Mouse (Mus musculus): ENCODE results near the gene Rpl5. TPM values are rescaled to one million over a fixed set of nuclear protein-coding genes. Genes with fewer than 3 reads are reported as not detected.

The Rpl5 gene
- polyA plus RNA-seq, 1 experiment from 2014 or later: 27.9 TPM

DNA sequence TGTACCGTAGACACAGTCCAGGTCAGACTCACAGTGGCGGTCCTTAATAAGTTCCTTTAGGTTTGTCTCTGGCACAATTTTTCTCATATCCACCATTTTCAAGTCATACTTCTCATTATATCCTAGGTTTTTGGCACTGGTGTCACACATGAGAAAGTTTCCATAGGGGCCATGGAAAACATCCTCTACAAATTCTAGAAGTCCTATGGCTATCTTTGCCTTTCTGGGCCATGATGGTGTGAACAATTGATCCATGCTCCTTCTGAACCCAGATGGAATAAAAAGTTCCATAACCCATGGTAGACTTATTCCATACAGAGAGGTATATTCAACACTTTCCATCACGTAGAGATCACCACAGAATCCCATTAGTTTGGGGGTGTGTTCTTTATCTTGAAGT is 9.4 kb downstream of the Rpl5 start:
- TF ChIP-seq EP300 (IDR thresholded peaks at IDR 0.05) (no peak), CTCF (IDR thresholded peaks at IDR 0.05) (no peak)
- DNase-seq (ENCODE audit: low spot score): no peak
- Histone ChIP-seq H3K4me3 (ENCODE audit: low read depth, low read length) (no peak overlapping the region), H3K9me3 (ENCODE audit: low read length) (no peaks in the 10 kb centered on the region), H3K4me1 (ENCODE audit: insufficient read depth, low read depth, low read length) (no peaks in the 10 kb centered on the region), H3K27ac (ENCODE audit: low read length) (no peak overlapping the region), H3K27me3 (replicated peaks; ENCODE audit: insufficient read depth, low read length) (no peaks in the 10 kb centered on the region), H3K36me3 (ENCODE audit: insufficient read depth, low read length) (peaks cover 34% of the 10 kb centered on the region), H3K9ac (replicated peaks; ENCODE audit: low read depth) (no peak overlapping the region), H3K4me2 (replicated peaks; ENCODE audit: low read depth, low read length) (no peak overlapping the region)
- ATAC-seq: no peak
- 63% methylated on average over 3 of the region's 3 CpGs for WGBS

DNA sequence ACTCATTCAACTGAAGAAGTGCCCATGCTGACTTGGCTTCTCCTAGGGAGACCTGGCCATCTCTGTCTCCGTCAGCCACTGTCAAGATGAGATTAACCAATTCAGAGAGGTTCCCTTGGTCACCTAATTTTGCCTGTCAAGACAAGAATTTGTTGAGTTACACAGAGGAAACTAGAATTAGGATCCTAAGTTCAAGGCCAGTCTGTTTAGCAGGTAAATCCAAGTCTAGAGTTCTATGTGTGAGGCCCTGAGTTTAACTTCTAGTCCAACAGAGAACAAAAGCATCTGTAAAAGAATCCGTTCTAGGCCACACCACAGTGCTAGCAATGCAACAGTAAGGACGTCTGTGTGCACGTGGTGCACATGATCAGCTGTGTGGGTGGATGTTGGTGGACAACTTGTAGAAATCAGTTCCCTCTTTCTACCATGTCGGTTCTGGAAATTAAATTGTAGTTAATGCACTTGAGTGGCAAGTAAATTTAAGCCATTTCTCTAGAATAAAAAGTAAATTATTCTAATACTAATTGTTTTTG is 9.8 kb downstream of the Rpl5 start:
- H3K27ac ChIP-seq (ENCODE audit: low read length): no peak overlapping the region
- no peaks in the 10 kb centered on the region for H3K27me3 ChIP-seq (replicated peaks; ENCODE audit: insufficient read depth, low read length)
- no peak overlapping the region for H3K4me2 ChIP-seq (replicated peaks; ENCODE audit: low read depth, low read length)
- peaks cover 29% of the 10 kb centered on the region for H3K36me3 ChIP-seq (ENCODE audit: insufficient read depth, low read length)
- WGBS: 57% methylated on average over 5 of the region's 5 CpGs
- no peaks in the 10 kb centered on the region for H3K9me3 ChIP-seq (ENCODE audit: low read length)
- no peak overlapping the region for H3K4me3 ChIP-seq (ENCODE audit: low read depth, low read length)
- H3K4me1 ChIP-seq (ENCODE audit: insufficient read depth, low read depth, low read length): no peaks in the 10 kb centered on the region
- H3K9ac ChIP-seq (replicated peaks; ENCODE audit: low read depth): no peak overlapping the region
- no peak for TF ChIP-seq EP300 (IDR thresholded peaks at IDR 0.05)
- TF ChIP-seq CTCF (IDR thresholded peaks at IDR 0.05): no peak
- ATAC-seq (no peak), DNase-seq (ENCODE audit: low spot score) (no peak)

DNA sequence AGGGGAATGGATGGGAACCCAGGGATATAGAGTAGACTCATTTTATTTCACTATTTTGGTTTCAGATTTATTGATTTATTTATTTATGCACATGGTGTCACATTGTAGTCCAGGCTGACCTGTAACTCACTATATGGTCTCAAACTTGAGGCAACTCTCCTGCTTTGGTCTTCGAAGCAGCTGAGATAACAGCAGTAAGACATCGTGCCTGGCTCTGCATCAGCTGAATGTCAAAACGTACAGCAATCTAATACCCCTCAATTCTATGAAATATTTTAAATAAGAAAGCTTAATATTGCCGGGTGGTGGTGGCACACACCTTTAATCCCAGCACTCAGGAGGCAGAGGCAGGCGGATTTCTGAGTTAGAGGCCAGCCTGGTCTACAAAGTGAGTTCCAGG is 10.7 kb downstream of the Rpl5 start:
- H3K36me3 ChIP-seq (ENCODE audit: insufficient read depth, low read length): peaks cover 23% of the 10 kb centered on the region
- no peak for DNase-seq (ENCODE audit: low spot score)
- no peak overlapping the region for H3K27ac ChIP-seq (ENCODE audit: low read length)
- H3K27me3 ChIP-seq (replicated peaks; ENCODE audit: insufficient read depth, low read length): no peaks in the 10 kb centered on the region
- H3K4me1 ChIP-seq (ENCODE audit: insufficient read depth, low read depth, low read length): no peaks in the 10 kb centered on the region
- ATAC-seq: no peak
- no peak for TF ChIP-seq EP300 (IDR thresholded peaks at IDR 0.05)
- no peak for TF ChIP-seq CTCF (IDR thresholded peaks at IDR 0.05)
- H3K4me2 ChIP-seq (replicated peaks; ENCODE audit: low read depth, low read length): no peak overlapping the region
- 88% methylated on average over 5 of the region's 5 CpGs for WGBS
- no peaks in the 10 kb centered on the region for H3K9me3 ChIP-seq (ENCODE audit: low read length)
- H3K4me3 ChIP-seq (ENCODE audit: low read depth, low read length): no peak overlapping the region
- H3K9ac ChIP-seq (replicated peaks; ENCODE audit: low read depth): no peak overlapping the region

DNA sequence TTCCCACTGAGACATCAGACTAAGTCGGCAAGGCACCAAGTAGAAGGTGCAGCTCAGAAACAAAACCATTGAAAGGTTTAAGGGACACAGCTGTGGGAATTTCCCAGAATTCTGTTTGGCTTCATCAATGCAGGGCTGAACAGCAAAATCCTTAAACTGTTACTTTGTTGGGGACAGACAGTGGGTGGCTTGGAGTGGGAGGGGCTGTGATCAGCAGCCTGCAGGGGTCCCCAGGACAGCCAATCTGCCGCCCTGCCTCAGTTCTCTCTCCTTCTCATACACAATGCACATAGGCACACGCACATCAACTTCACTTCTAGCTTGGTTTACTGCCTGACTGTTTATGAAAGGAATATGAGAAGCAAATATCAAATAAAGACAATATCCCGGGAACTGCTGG is 15.0 kb downstream of the Rpl5 start:
- Histone ChIP-seq H3K36me3 (ENCODE audit: insufficient read depth, low read length) (no peaks in the 10 kb centered on the region), H3K4me1 (ENCODE audit: insufficient read depth, low read depth, low read length) (no peaks in the 10 kb centered on the region), H3K9ac (replicated peaks; ENCODE audit: low read depth) (no peak overlapping the region), H3K27me3 (replicated peaks; ENCODE audit: insufficient read depth, low read length) (no peaks in the 10 kb centered on the region), H3K27ac (ENCODE audit: low read length) (no peak overlapping the region), H3K4me3 (ENCODE audit: low read depth, low read length) (no peak overlapping the region), H3K4me2 (replicated peaks; ENCODE audit: low read depth, low read length) (no peak overlapping the region), H3K9me3 (ENCODE audit: low read length) (no peaks in the 10 kb centered on the region)
- TF ChIP-seq EP300 (IDR thresholded peaks at IDR 0.05) (no peak), CTCF (IDR thresholded peaks at IDR 0.05) (no peak)
- ATAC-seq (no peak), DNase-seq (ENCODE audit: low spot score) (no peak)
- 54% methylated on average over 4 of the region's 4 CpGs for WGBS

DNA sequence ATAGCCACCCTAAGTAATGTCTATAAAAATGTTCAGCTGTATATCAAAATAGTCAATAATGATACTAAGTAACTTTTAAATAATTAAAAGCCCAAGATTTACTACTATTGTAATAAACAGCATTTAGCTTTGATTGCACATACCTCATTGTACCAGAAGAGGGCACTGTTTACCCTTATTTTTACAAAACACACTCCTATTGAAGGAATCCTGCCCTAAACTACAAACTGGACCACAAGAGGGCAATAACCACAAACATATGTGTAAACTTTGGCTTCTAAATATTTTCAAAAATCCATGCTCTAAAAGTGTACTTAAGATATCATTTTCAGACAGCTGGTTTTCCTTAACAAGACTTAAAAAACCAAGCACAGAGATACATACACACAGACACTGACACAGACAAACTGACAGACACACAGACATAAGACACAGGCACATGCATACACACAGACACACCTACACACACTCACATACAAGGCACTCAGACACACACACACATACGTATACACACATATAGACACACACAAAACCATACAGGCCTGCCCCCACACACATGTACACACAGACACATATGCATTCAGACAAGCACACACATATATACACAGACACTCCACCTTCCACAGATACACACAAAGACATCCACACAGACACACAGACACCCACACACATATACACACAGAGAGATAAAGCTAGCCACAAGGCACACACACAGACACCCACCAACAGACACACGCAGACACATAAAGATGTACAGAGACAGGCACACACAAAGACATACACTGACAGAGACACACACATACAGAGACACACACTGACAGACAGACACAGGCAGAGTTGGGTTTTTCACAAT is 21.3 kb downstream of the Rpl5 start:
- peak; percentile 94 for DNase-seq (ENCODE audit: low spot score)
- H3K4me2 ChIP-seq (replicated peaks; ENCODE audit: low read depth, low read length): no peak overlapping the region
- TF ChIP-seq EP300 (IDR thresholded peaks at IDR 0.05) (no peak), CTCF (IDR thresholded peaks at IDR 0.05) (peak; percentile 94)
- no peak overlapping the region for H3K4me3 ChIP-seq (ENCODE audit: low read depth, low read length)
- no peak overlapping the region for H3K27ac ChIP-seq (ENCODE audit: low read length)
- ATAC-seq: peak; percentile 61
- H3K4me1 ChIP-seq (ENCODE audit: insufficient read depth, low read depth, low read length): no peaks in the 10 kb centered on the region
- no peaks in the 10 kb centered on the region for H3K36me3 ChIP-seq (ENCODE audit: insufficient read depth, low read length)
- no peak overlapping the region for H3K9ac ChIP-seq (replicated peaks; ENCODE audit: low read depth)
- 63% methylated on average over 2 of the region's 2 CpGs for WGBS
- H3K27me3 ChIP-seq (replicated peaks; ENCODE audit: insufficient read depth, low read length): no peaks in the 10 kb centered on the region
- no peaks in the 10 kb centered on the region for H3K9me3 ChIP-seq (ENCODE audit: low read length)

DNA sequence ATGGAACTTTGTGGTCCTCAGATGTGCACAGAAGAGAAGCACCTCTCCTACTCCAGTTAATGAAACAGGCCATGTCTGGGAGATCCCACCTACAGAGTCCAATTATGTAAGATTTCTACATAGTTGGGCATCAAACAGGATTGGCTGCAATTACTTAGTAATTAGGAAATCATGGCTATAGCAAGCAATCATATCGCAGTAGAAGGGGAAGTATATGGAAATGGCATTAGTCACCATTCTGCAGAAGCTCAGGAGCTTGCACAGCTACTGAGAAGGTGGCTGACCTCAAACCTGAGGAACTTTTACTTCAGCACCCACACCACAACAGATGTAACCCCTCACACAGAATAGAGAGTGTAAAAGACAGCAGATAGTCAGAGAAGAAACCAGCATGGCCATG is 22.5 kb downstream of the Rpl5 start:
- H3K27ac ChIP-seq (ENCODE audit: low read length): no peak overlapping the region
- H3K4me3 ChIP-seq (ENCODE audit: low read depth, low read length): no peak overlapping the region
- H3K9me3 ChIP-seq (ENCODE audit: low read length): no peaks in the 10 kb centered on the region
- no peak overlapping the region for H3K4me2 ChIP-seq (replicated peaks; ENCODE audit: low read depth, low read length)
- ATAC-seq (no peak), DNase-seq (ENCODE audit: low spot score) (peak; percentile 28)
- no peaks in the 10 kb centered on the region for H3K27me3 ChIP-seq (replicated peaks; ENCODE audit: insufficient read depth, low read length)
- WGBS: 89% methylated on average over 1 of the region's 1 CpGs
- H3K4me1 ChIP-seq (ENCODE audit: insufficient read depth, low read depth, low read length): no peaks in the 10 kb centered on the region
- H3K36me3 ChIP-seq (ENCODE audit: insufficient read depth, low read length): no peaks in the 10 kb centered on the region
- no peak overlapping the region for H3K9ac ChIP-seq (replicated peaks; ENCODE audit: low read depth)
- TF ChIP-seq EP300 (IDR thresholded peaks at IDR 0.05): no peak
- TF ChIP-seq CTCF (IDR thresholded peaks at IDR 0.05): no peak

Measured in lung, postnatal 0 days (tissue).